Mouse (Mus musculus) MEL (cell line): Measurements from ENCODE around the gene P2rx1. TPM values are rescaled to one million over a fixed set of nuclear protein-coding genes. Genes with fewer than 3 reads are reported as not detected.

Experiments
- DNase-seq: peaks from one replicate; pipeline ENCODE4 v3.0.0; 2011; ENCODE audit warnings: low read depth, low spot score
- H3K27ac ChIP-seq: 2 replicates; pipeline ENCODE4 v1.5.1; 2012; ENCODE audit warnings: low read depth, mild to moderate bottlenecking, control low read depth, low read length, moderate library complexity; ENCODE audit not compliant: control insufficient read depth
- H3K27me3 ChIP-seq, 2 experiments: fragments of 150-350 bp in 1 of 2; sonication (generic) in 1 of 2; 2 replicates each; pipeline ENCODE4 v1.6.1; 2012; ENCODE audit warnings: low read length in 2 of 2, mild to moderate bottlenecking in 2 of 2, improper control_type of control experiment in 1 of 2, moderate library complexity in 1 of 2; ENCODE audit not compliant: insufficient read depth in 2 of 2, control insufficient read depth in 1 of 2
- H3K36me3 ChIP-seq, 2 experiments: 2 replicates each; pipeline ENCODE4 v1.6.1; 2012 to 2014; ENCODE audit warnings: low read length in 2 of 2, improper control_type of control experiment in 1 of 2, inconsistent platforms in 1 of 2, mild to moderate bottlenecking in 1 of 2; ENCODE audit not compliant: insufficient read depth in 2 of 2, control insufficient read depth in 1 of 2
- H3K4me1 ChIP-seq, 2 experiments: fragments of 150-350 bp in 1 of 2; sonication (generic) in 1 of 2; 2 replicates each; pipeline ENCODE4 v1.6.1; 2012; ENCODE audit warnings: low read length in 2 of 2, improper control_type of control experiment in 1 of 2, mild to moderate bottlenecking in 1 of 2; ENCODE audit not compliant: insufficient read depth in 2 of 2, control insufficient read depth in 1 of 2
- H3K4me3 ChIP-seq, 2 experiments: fragments of 150-350 bp in 1 of 2; sonication (generic) in 1 of 2; 2 replicates each; pipeline ENCODE4 v1.5.1; 2012; ENCODE audit warnings: low read depth in 2 of 2, low read length in 2 of 2, mild to moderate bottlenecking in 2 of 2, moderate library complexity in 2 of 2, control low read depth in 1 of 2, improper control_type of control experiment in 1 of 2; ENCODE audit not compliant: control insufficient read depth in 1 of 2, insufficient read depth in 1 of 2
- H3K79me2 ChIP-seq: 2 replicates; pipeline ENCODE4 v1.6.1; 2012; ENCODE audit warnings: mild to moderate bottlenecking, low read length, moderate library complexity; ENCODE audit not compliant: control insufficient read depth, poor library complexity, insufficient read depth
- H3K9ac ChIP-seq: 2 replicates; pipeline ENCODE4 v1.6.1; 2012; ENCODE audit warnings: low read depth, mild to moderate bottlenecking, control low read depth, low read length, moderate library complexity; ENCODE audit not compliant: control insufficient read depth, poor library complexity, severe bottlenecking
- H3K9me3 ChIP-seq: fragments of 150-350 bp; sonication (generic); replicated peaks from 2 replicates; pipeline ENCODE4 v1.6.1; 2012; ENCODE audit warnings: mild to moderate bottlenecking, low read length, improper control_type of control experiment, moderate library complexity; ENCODE audit not compliant: insufficient read depth
- BHLHE40 ChIP-seq: IDR thresholded peaks from 2 replicates; pipeline ENCODE4 v1.6.1; 2012; ENCODE audit warnings: low read depth, mild to moderate bottlenecking, inconsistent platforms, low read length, improper control_type of control experiment, borderline replicate concordance
- CHD1 ChIP-seq: IDR thresholded peaks from 2 replicates; pipeline ENCODE4 v1.6.1; 2012; ENCODE audit warnings: low read depth, mild to moderate bottlenecking, inconsistent platforms, low read length, improper control_type of control experiment
- CHD2 ChIP-seq: IDR thresholded peaks from 2 replicates; pipeline ENCODE4 v1.6.1; 2011; ENCODE audit warnings: low read length, improper control_type of control experiment
- CTCF ChIP-seq, 3 experiments: IDR thresholded peaks in 2 of 3; conservative IDR thresholded peaks in 1 of 3; 2 replicates each; pipeline ENCODE4 v1.5.1; 2011 to 2012; ENCODE audit warnings: low read length in 3 of 3, low read depth in 2 of 3, mild to moderate bottlenecking in 2 of 3, improper control_type of control experiment in 1 of 3, inconsistent platforms in 1 of 3, mixed read lengths in 1 of 3, moderate library complexity in 1 of 3; ENCODE audit not compliant: control insufficient read depth in 1 of 3, insufficient read depth in 1 of 3, poor library complexity in 1 of 3, severe bottlenecking in 1 of 3
- ELF1 ChIP-seq: IDR thresholded peaks from 2 replicates; pipeline ENCODE4 v1.6.1; 2014; ENCODE audit warnings: low read depth, mild to moderate bottlenecking, inconsistent platforms, low read length, improper control_type of control experiment, moderate library complexity
- EP300 ChIP-seq, 2 experiments: IDR thresholded peaks; 2 replicates each; pipeline ENCODE4 v1.6.1; 2011; ENCODE audit warnings: improper control_type of control experiment in 2 of 2, low read length in 2 of 2, low read depth in 1 of 2, mild to moderate bottlenecking in 1 of 2
- GABPA ChIP-seq: IDR thresholded peaks from 2 replicates; pipeline ENCODE4 v1.6.1; 2012; ENCODE audit warnings: low read depth, mild to moderate bottlenecking, inconsistent platforms, low read length, improper control_type of control experiment, moderate library complexity
- HCFC1 ChIP-seq: IDR thresholded peaks from 2 replicates; pipeline ENCODE4 v1.6.1; 2012; ENCODE audit warnings: low read depth, mild to moderate bottlenecking, inconsistent platforms, low read length, improper control_type of control experiment, moderate library complexity
- JUND ChIP-seq: IDR thresholded peaks from 2 replicates; pipeline ENCODE4 v1.6.1; 2011; ENCODE audit warnings: low read depth, mild to moderate bottlenecking, improper control_type of control experiment, low read length
- MAFK ChIP-seq: IDR thresholded peaks from 2 replicates; pipeline ENCODE4 v1.6.1; 2011; ENCODE audit warnings: low read depth, mild to moderate bottlenecking, low read length, improper control_type of control experiment, borderline replicate concordance
- MAZ ChIP-seq: IDR thresholded peaks from 2 replicates; pipeline ENCODE4 v1.6.1; 2012; ENCODE audit warnings: low read depth, mild to moderate bottlenecking, inconsistent platforms, low read length, improper control_type of control experiment
- MXI1 ChIP-seq: IDR thresholded peaks from 2 replicates; pipeline ENCODE4 v1.6.1; 2011; ENCODE audit warnings: mild to moderate bottlenecking, low read depth, low read length, improper control_type of control experiment
- MYB ChIP-seq: IDR thresholded peaks from 2 replicates; pipeline ENCODE4 v1.6.1; 2011; ENCODE audit warnings: mild to moderate bottlenecking, low read depth, low read length, improper control_type of control experiment
- MYC ChIP-seq: IDR thresholded peaks from 2 replicates; pipeline ENCODE4 v1.6.1; 2011; ENCODE audit warnings: low read depth, mild to moderate bottlenecking, low read length, improper control_type of control experiment, moderate library complexity
- NELFE ChIP-seq: IDR thresholded peaks from 2 replicates; pipeline ENCODE4 v1.6.1; 2011; ENCODE audit warnings: low read depth, low read length, improper control_type of control experiment
- NRF1 ChIP-seq: IDR thresholded peaks from 2 replicates; pipeline ENCODE4 v1.6.1; 2014; ENCODE audit warnings: low read depth, mild to moderate bottlenecking, inconsistent platforms, low read length, improper control_type of control experiment, moderate library complexity; ENCODE audit not compliant: poor library complexity, insufficient read depth, severe bottlenecking
- POLR2AphosphoS2 ChIP-seq: IDR thresholded peaks from 2 replicates; pipeline ENCODE4 v1.6.1; 2011; ENCODE audit warnings: low read length, improper control_type of control experiment
- POLR2AphosphoS5 ChIP-seq: IDR thresholded peaks from 2 replicates; pipeline ENCODE4 v1.6.1; 2012; ENCODE audit warnings: low read depth, borderline replicate concordance, mild to moderate bottlenecking, inconsistent platforms, low read length, moderate library complexity, mixed read lengths
- RAD21 ChIP-seq: IDR thresholded peaks from 2 replicates; pipeline ENCODE4 v1.6.1; 2011; ENCODE audit warnings: mild to moderate bottlenecking, low read depth, low read length, improper control_type of control experiment
- RCOR1 ChIP-seq: IDR thresholded peaks from 2 replicates; pipeline ENCODE4 v1.6.1; 2012; ENCODE audit warnings: low read depth, mild to moderate bottlenecking, inconsistent platforms, low read length, improper control_type of control experiment
- SIN3A ChIP-seq: IDR thresholded peaks from 2 replicates; pipeline ENCODE4 v1.6.1; 2012; ENCODE audit warnings: low read length, improper control_type of control experiment, inconsistent platforms
- SMC3 ChIP-seq: IDR thresholded peaks from 2 replicates; pipeline ENCODE4 v1.6.1; 2011; ENCODE audit warnings: low read depth, low read length, improper control_type of control experiment
- TAL1 ChIP-seq: IDR thresholded peaks from 2 replicates; pipeline ENCODE4 v1.6.1; 2012; ENCODE audit warnings: mild to moderate bottlenecking, inconsistent platforms, low read length, moderate library complexity, mixed read lengths
- TBP ChIP-seq: IDR thresholded peaks from 2 replicates; pipeline ENCODE4 v1.8.0; 2011; ENCODE audit warnings: low read depth, low read length, improper control_type of control experiment
- TCF12 ChIP-seq: IDR thresholded peaks from 2 replicates; pipeline ENCODE4 v1.6.1; 2014; ENCODE audit warnings: low read depth, mild to moderate bottlenecking, inconsistent platforms, low read length, improper control_type of control experiment, moderate library complexity
- UBTF ChIP-seq: IDR thresholded peaks from 2 replicates; pipeline ENCODE4 v1.6.1; 2012; ENCODE audit warnings: low read depth, mild to moderate bottlenecking, inconsistent platforms, low read length, improper control_type of control experiment, moderate library complexity, borderline replicate concordance; ENCODE audit not compliant: insufficient read depth
- USF1 ChIP-seq: IDR thresholded peaks from 2 replicates; pipeline ENCODE4 v1.6.1; 2014; ENCODE audit warnings: low read depth, mild to moderate bottlenecking, inconsistent platforms, low read length, improper control_type of control experiment, moderate library complexity
- USF2 ChIP-seq, 2 experiments: IDR thresholded peaks; 2 replicates each; pipeline ENCODE4 v1.6.1; 2011 to 2012; ENCODE audit warnings: improper control_type of control experiment in 2 of 2, low read length in 2 of 2, borderline replicate concordance in 1 of 2, inconsistent platforms in 1 of 2, low read depth in 1 of 2, mild to moderate bottlenecking in 1 of 2; ENCODE audit not compliant: insufficient read depth in 1 of 2
- ZC3H11A ChIP-seq: IDR thresholded peaks from 2 replicates; pipeline ENCODE4 v1.6.1; 2012; ENCODE audit warnings: low read depth, mild to moderate bottlenecking, inconsistent platforms, low read length, improper control_type of control experiment
- ZKSCAN1 ChIP-seq: IDR thresholded peaks from 2 replicates; pipeline ENCODE4 v1.6.1; 2012; ENCODE audit warnings: low read depth, mild to moderate bottlenecking, inconsistent platforms, low read length, improper control_type of control experiment, moderate library complexity
- ZMIZ1 ChIP-seq: IDR thresholded peaks from 2 replicates; pipeline ENCODE4 v1.6.1; 2012; ENCODE audit warnings: low read depth, mild to moderate bottlenecking, inconsistent platforms, low read length, improper control_type of control experiment, moderate library complexity
- ZNF384 ChIP-seq: IDR thresholded peaks from 2 replicates; pipeline ENCODE4 v1.6.1; 2012; ENCODE audit warnings: low read depth, mild to moderate bottlenecking, inconsistent platforms, low read length, improper control_type of control experiment
- polyA plus RNA-seq, 2 experiments: library from polyadenylated mRNA; stranded (reverse) in 1 of 2; unstranded in 1 of 2; fragments of >175 nt in 1 of 2; fragments of >200 nt in 1 of 2; gene quantifications; 2 replicates each; pipeline versions ENCODE4 v1.2.1 to v1.2.4; 2012; ENCODE audit warnings: low replicate concordance in 2 of 2, low read depth in 1 of 2; ENCODE audit not compliant: insufficient read length in 2 of 2, insufficient read depth in 1 of 2, missing spikeins in 1 of 2
- total RNA-seq: library from RNA; depleted of rRNA; stranded (reverse); fragments of 300-350 nt; gene quantifications from 2 replicates; pipeline ENCODE4 v1.2.3, GENCODE M21; 2012

Gene P2rx1
- total and polyA plus RNA-seq, 3 experiments, result 3.0 to 8.1 TPM; not detected in 1

- TF ChIP-seq POLR2AphosphoS5, result 0 out of 2 replicates have a peak, but pooled peaks have one; percentile 14
- TF ChIP-seq TBP, result peak; percentile 69
- 0 out of 2 replicates have a peak, but pooled peaks have one; percentile 65 for TF ChIP-seq CHD1
- TF ChIP-seq CHD2, result no peak
- TF ChIP-seq HCFC1, result peak; percentile 58
- TF ChIP-seq, all 39 proteins: peak for 20
These were observed 37.6 kb upstream of the P2rx1 start, which contains the start of gene Atp2a3 (continued) for GRCm38 (mm10) chr11:72961072-72961980.

GRCm38 (mm10) chr11:72962378-72962777, 36.5 kb upstream of the P2rx1 start:
- Histone ChIP-seq H3K9me3 (no peaks in the 10 kb centered on the region), H3K27ac (peak overlapping the region; percentile 10; the same call in 1 of the 2 replicates), H3K79me2 (no peaks in the 10 kb centered on the region; the same call in none of the 2 replicates), H3K36me3 (peaks cover 0 to 9% of the 10 kb centered on the region in 2 experiments; a peak in 3 of 4 replicates), H3K9ac (no peak overlapping the region; the same call in 1 of the 2 replicates), H3K4me1 (peaks cover 7 to 22% of the 10 kb centered on the region in 2 experiments), H3K27me3 (no peaks in the 10 kb centered on the region), H3K4me3 (no peak overlapping the region)
- DNase-seq, result peak; percentile 45
- TF ChIP-seq ZKSCAN1 (no peak), NELFE (no peak), ZMIZ1 (no peak), POLR2AphosphoS2 (no peak), RCOR1 (no peak), ELF1 (no peak), EP300 (IDR thresholded peaks at IDR 0.05; ENCODE audit: low read depth in 1 of 2, low read length in 2 of 2) (peak in 1 of 2 experiments; percentile 72; a peak in 2 of 4 replicates), TAL1 (peak; percentile 51; the same call in 1 of the 2 replicates), MAZ (no peak), TBP (no peak), SIN3A (no peak), BHLHE40 (no peak), MYC (no peak), POLR2AphosphoS5 (no peak), CHD1 (no peak), GABPA (no peak), TCF12 (peak; percentile 59; the same call in 1 of the 2 replicates), UBTF (no peak), USF1 (no peak), SMC3 (no peak), JUND (no peak), MXI1 (no peak), MAFK (no peak), CHD2 (no peak), NRF1 (no peak), USF2 (IDR thresholded peaks at IDR 0.05; ENCODE audit: borderline replicate concordance in 1 of 2, insufficient read depth in 1 of 2, low read depth in 1 of 2, low read length in 2 of 2) (no peak), CTCF (IDR thresholded peaks at IDR 0.05 in 2 of 3, conservative IDR thresholded peaks at IDR 0.05 in 1 of 3; ENCODE audit: control insufficient read depth in 1 of 3, insufficient read depth in 1 of 3, low read depth in 2 of 3, low read length in 3 of 3, poor library complexity in 1 of 3, severe bottlenecking in 1 of 3) (no peak), ZC3H11A (no peak), ZNF384 (peak; percentile 77), MYB (no peak), RAD21 (no peak)
